Mouse (Mus musculus): ENCODE results near the gene Skap2.

DNA sequence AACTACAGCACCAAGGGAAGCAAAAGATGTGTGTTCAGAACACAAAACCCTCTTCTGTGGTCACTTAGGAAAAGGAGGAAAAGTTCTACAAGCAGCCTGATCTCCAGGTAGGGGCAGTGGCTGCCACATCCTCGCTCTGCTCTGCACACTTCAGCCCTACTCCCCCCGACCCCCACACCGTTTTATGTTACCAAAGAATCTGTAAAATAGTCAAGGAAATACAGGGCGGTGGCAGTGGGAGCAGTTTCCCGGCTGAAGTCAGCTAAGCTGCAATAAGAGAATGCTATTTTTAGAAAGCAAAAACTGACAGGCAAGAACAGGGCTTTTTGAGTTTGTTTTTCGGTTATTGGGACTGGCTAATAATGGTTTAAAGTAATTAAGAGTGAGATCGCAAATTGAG, 160.8 kb downstream of the Skap2 start:
- no peak for TF ChIP-seq GATA1 (IDR thresholded peaks at IDR 0.05; ENCODE audit: borderline replicate concordance, low read length)
- TF ChIP-seq FLI1 (IDR thresholded peaks at IDR 0.05; ENCODE audit: low read length): no peak

All from megakaryocyte, embryonic 14.5 days (primary cell).